Comparison of ENCODE assay signal across 35 mouse cellular contexts in genomic region chr2:21474957-21475356, GRCm38 (mm10).
"Had no signal": no experiment of that assay in that cellular context is flagged by ENCODE, and none has a peak within 500 bp of the region (broad histone marks: within the 10 kb centered on the region; RNA-seq: fewer than 3 reads in every experiment).

No protein-coding gene starts in this region.

- DNase-seq: heart, postnatal 10 days; heart, postnatal 14 days; heart, postnatal 36 days; heart, postnatal 4 days; kidney, adult 11 months; kidney, adult 18-20 months; kidney, adult 2 months; kidney, adult 8-10 months; kidney, adult 9 months; kidney, postnatal 10 days; kidney, postnatal 14 days; kidney, postnatal 25 days; kidney, postnatal 36 days; kidney, postnatal 4 days; layer of hippocampus, adult 9-11 months; layer of hippocampus, postnatal 36 days had no signal

- H3K27ac ChIP-seq: heart, embryonic 10.5 days; heart, embryonic 13.5 days; heart, embryonic 15.5 days; hindbrain, embryonic 10.5 days; hindbrain, embryonic 12.5 days; hindbrain, embryonic 13.5 days; hindbrain, embryonic 14.5 days; hindbrain, embryonic 15.5 days; hindbrain, postnatal 0 days; intestine, embryonic 15.5 days; kidney, embryonic 15.5 days; kidney, postnatal 0 days; layer of hippocampus, adult 2 months had no signal

- H3K9me3 ChIP-seq: heart, embryonic 10.5 days; heart, embryonic 12.5 days; heart, embryonic 13.5 days; heart, embryonic 15.5 days; hindbrain, embryonic 10.5 days; hindbrain, embryonic 12.5 days; hindbrain, embryonic 13.5 days; hindbrain, embryonic 15.5 days; intestine, embryonic 15.5 days; kidney, embryonic 15.5 days had no signal

- ATAC-seq: hindbrain, embryonic 16.5 days; hindbrain, postnatal 0 days; inflammation-experienced regulatory T-cells, adult 6 months; intestine, embryonic 15.5 days; intestine, embryonic 16.5 days; intestine, postnatal 0 days had no signal

- H3K4me1 ChIP-seq: heart, embryonic 10.5 days; heart, embryonic 12.5 days; heart, embryonic 13.5 days; heart, embryonic 15.5 days; hindbrain, embryonic 10.5 days; hindbrain, embryonic 12.5 days; hindbrain, embryonic 13.5 days; hindbrain, embryonic 15.5 days; intestine, embryonic 15.5 days; kidney, embryonic 15.5 days had no signal

- H3K27me3 ChIP-seq: heart, embryonic 12.5 days; heart, embryonic 13.5 days; heart, embryonic 15.5 days; hindbrain, embryonic 12.5 days; hindbrain, embryonic 13.5 days; hindbrain, embryonic 15.5 days; intestine, embryonic 15.5 days; kidney, embryonic 15.5 days had no signal

- H3K4me3 ChIP-seq: heart, embryonic 10.5 days; heart, embryonic 12.5 days; heart, embryonic 13.5 days; heart, embryonic 15.5 days; hindbrain, embryonic 10.5 days; hindbrain, embryonic 12.5 days; hindbrain, embryonic 13.5 days; hindbrain, embryonic 15.5 days; intestine, embryonic 15.5 days; kidney, embryonic 15.5 days; layer of hippocampus, adult 2 months had no signal

- H3K36me3 ChIP-seq: heart, embryonic 10.5 days; heart, embryonic 12.5 days; heart, embryonic 13.5 days; heart, embryonic 15.5 days; hindbrain, embryonic 10.5 days; hindbrain, embryonic 12.5 days; hindbrain, embryonic 13.5 days; hindbrain, embryonic 15.5 days; intestine, embryonic 15.5 days; kidney, embryonic 15.5 days had no signal

- H3K9ac ChIP-seq: heart, embryonic 12.5 days; heart, embryonic 13.5 days; heart, embryonic 15.5 days; hindbrain, embryonic 12.5 days; hindbrain, embryonic 13.5 days; hindbrain, embryonic 14.5 days; hindbrain, embryonic 15.5 days; intestine, embryonic 15.5 days; kidney, embryonic 15.5 days had no signal

- H3K4me2 ChIP-seq: heart, embryonic 11.5 days; heart, embryonic 12.5 days; heart, embryonic 13.5 days; heart, embryonic 15.5 days; hindbrain, embryonic 12.5 days; hindbrain, embryonic 13.5 days; hindbrain, embryonic 14.5 days; hindbrain, embryonic 15.5 days; intestine, embryonic 15.5 days; kidney, embryonic 15.5 days had no signal
